Mouse (Mus musculus): ENCODE measurements around the gene Rsph6a.

GRCm38 (mm10) chr7:19005417-19006121, 48.9 kb upstream of the Rsph6a start:
- TF ChIP-seq POLR2A (IDR thresholded peaks at IDR 0.05; ENCODE audit: insufficient read length, low read depth) (no peak), USF1 (IDR thresholded peaks at IDR 0.05; ENCODE audit: low read depth) (no peak), TCF12 (IDR thresholded peaks at IDR 0.05; ENCODE audit: insufficient read depth, poor library complexity, severe bottlenecking) (no peak), MAX (IDR thresholded peaks at IDR 0.05; ENCODE audit: low read depth) (no peak), MYOD1 (IDR thresholded peaks at IDR 0.05; ENCODE audit: control insufficient read depth in 1 of 3, insufficient read length in 2 of 3, low read depth in 2 of 3) (no peak), CEBPB (IDR thresholded peaks at IDR 0.05; ENCODE audit: insufficient read depth, poor library complexity, severe bottlenecking) (no peak), SRF (IDR thresholded peaks at IDR 0.05; ENCODE audit: control insufficient read depth, insufficient read length, low read depth) (no peak), MYOG (IDR thresholded peaks at IDR 0.05; ENCODE audit: control insufficient read depth in 1 of 3, insufficient read depth in 1 of 3, insufficient read length in 2 of 3, low read depth in 2 of 3) (no peak)
